Mouse (Mus musculus): ENCODE measurements around the gene Clec1b.

Clec1b gene

GRCm38 (mm10) chr6:129402404-129402803 is 5.3 kb downstream of the Clec1b start:
- in situ Hi-C loops (cut with MboI; ENCODE audit: low pct_unique_long_range_greater_than_20kb in 1 of 2, low sequenced_read_pairs in 2 of 2, unreplicated experiment in 1 of 2), result no loop called here

- in situ Hi-C loops (cut with MboI; ENCODE audit: low pct_unique_long_range_greater_than_20kb in 1 of 2, low sequenced_read_pairs in 2 of 2, unreplicated experiment in 1 of 2), result no loop called here
Measured at GRCm38 (mm10) chr6:129403391-129403790, 6.3 kb downstream of the Clec1b start.

DNA sequence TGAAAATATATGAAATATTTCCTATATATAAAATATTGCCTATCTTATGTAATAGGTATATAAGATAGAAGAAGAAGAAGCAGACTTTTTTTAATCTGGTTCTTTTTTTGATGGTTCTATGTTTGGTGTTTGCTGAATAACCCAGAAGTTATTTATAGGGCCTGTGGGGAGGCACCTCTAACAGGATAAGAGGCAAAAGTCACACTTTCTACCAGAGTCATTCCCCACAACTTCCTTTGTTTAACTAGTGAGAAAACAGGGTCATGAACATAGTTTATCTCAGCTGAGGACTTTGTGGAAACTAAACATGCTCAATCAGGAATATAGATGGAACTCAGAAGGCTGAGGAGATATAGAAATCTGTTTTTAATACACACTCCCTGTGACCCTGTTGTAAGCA is 8.9 kb downstream of the Clec1b start:
- in situ Hi-C loops (cut with MboI; ENCODE audit: low pct_unique_long_range_greater_than_20kb in 1 of 2, low sequenced_read_pairs in 2 of 2, unreplicated experiment in 1 of 2), result no loop called here

DNA sequence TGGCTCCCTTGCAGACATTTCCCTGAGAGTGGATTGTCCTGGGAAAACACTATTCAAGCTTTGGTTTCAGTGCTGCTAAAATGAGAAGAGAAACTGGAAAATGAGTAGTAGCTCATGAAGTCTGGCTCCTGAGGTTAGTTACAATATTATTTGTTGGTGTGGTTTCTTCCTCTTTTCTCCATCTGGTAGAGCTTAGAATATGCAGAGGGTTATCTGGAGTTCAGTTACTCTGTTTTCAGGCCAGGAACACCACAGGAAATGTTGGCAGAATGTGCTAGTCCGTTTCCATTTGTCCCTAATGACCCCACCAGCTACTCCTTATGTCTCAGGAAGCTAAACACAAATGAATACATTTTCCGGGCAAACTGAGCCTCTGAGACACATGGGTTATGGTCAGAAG is 10.2 kb downstream of the Clec1b start:
- in situ Hi-C loops (cut with MboI; ENCODE audit: low pct_unique_long_range_greater_than_20kb in 1 of 2, low sequenced_read_pairs in 2 of 2, unreplicated experiment in 1 of 2), result no loop called here

GRCm38 (mm10) chr6:129408562-129408961 is 11.5 kb downstream of the Clec1b start, which contains the start of gene Clec9a:
Gene Clec9a (plus strand): TSS chr6:129408862.
- in situ Hi-C loops (cut with MboI; ENCODE audit: low pct_unique_long_range_greater_than_20kb in 1 of 2, low sequenced_read_pairs in 2 of 2, unreplicated experiment in 1 of 2), result no loop called here

- in situ Hi-C loops (cut with MboI; ENCODE audit: low pct_unique_long_range_greater_than_20kb in 1 of 2, low sequenced_read_pairs in 2 of 2, unreplicated experiment in 1 of 2), result no loop called here
Measured at GRCm38 (mm10) chr6:129414177-129414576, 17.1 kb downstream of the Clec1b start.

DNA sequence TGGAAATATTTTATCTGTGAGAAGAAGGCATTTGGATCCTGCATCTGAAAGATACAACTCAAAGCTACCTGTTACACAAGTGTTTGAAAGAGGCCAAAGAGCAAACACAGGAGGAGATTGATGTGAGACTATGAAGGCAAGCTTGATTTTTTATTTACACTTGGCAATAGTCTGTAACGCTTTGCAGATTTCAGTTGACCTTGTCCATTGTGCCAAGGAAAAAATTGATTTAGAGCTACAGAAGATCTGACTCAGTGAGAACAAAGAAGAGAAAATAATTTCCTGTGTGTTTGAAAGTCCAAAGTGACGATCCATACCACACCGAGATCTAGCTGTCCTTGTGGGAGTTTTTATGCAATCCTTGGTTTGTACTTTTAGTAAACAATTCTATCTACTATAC is 25.2 kb downstream of the Clec1b start:
- in situ Hi-C loops (cut with MboI; ENCODE audit: low pct_unique_long_range_greater_than_20kb in 1 of 2, low sequenced_read_pairs in 2 of 2, unreplicated experiment in 1 of 2), result no loop called here

DNA sequence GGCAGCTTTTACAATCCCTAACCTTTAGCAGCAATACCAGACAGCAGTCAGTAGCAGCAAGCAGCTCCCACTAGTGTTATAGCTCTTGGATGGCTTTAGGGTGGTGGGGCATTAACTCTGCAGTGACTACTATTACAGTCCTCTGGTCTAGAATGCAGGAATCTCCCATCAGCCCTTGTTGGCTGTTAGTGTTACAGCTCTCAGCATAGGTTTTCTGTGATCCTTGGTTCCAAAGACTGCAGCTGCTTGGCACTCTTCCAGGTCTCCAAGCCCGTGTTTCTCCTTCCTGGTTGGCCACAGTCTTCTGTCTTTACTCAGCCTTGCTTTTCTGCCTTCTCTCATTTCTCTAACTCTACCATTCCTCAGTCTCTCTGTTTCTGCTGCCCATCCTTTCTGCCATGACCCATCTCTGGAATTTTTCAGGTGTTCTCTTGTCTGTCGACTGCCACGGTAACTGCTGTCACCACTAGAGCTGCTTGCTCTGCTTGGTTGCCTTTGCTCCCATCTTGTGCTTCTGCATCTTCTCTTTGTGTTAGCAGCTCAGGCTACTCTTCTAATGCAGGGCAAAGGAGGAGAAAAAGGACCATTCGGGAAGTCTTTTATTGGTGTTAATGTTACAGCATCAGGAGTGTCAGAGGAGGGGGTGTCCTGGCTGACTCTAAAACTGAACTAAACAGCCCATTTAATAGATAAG is 26.1 kb downstream of the Clec1b start:
- in situ Hi-C loops (cut with MboI; ENCODE audit: low pct_unique_long_range_greater_than_20kb in 1 of 2, low sequenced_read_pairs in 2 of 2, unreplicated experiment in 1 of 2), result no loop called here

- in situ Hi-C loops (cut with MboI; ENCODE audit: low pct_unique_long_range_greater_than_20kb in 1 of 2, low sequenced_read_pairs in 2 of 2, unreplicated experiment in 1 of 2), result no loop called here
Measured at GRCm38 (mm10) chr6:129423734-129424072, 26.6 kb downstream of the Clec1b start.

DNA sequence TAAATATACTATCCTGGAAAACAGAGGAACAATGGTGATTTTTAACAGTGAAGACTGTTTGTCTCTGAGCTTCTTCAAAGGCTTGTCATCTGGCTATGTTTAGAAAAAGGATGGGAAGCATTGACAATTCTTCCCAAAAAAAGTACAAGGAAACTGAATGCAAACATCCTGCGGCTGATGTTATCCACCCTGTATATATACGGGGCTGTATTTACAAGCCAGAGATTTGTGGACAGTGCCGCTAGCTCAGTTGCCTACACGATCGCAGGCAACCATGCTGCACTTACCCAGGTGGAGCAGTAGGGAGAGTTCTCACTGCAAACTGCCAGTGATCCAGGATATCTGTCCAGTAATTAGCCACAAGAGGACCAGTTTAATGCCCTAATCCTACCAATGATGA is 28.1 kb downstream of the Clec1b start:
- in situ Hi-C loops (cut with MboI; ENCODE audit: low pct_unique_long_range_greater_than_20kb in 1 of 2, low sequenced_read_pairs in 2 of 2, unreplicated experiment in 1 of 2), result no loop called here

DNA sequence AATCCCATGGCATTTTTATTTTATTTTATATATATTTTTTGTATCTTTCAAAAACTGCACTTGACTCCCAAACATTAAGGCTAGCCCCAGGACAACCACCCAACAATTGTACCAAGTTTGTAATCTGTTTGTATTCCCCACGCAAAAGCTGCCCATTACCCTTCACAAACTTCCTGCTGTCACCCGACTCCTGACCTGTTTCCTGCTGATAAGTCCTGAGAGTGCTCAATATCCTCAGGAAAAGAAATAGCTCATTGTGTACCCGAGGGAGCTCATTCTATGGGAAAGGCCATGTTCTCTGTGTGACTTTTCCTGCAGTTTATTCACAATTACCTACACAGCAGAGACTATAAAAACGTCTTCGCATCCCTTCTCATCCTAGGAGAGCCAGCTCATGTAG is 28.7 kb downstream of the Clec1b start:
- in situ Hi-C loops (cut with MboI; ENCODE audit: low pct_unique_long_range_greater_than_20kb in 1 of 2, low sequenced_read_pairs in 2 of 2, unreplicated experiment in 1 of 2), result no loop called here

DNA sequence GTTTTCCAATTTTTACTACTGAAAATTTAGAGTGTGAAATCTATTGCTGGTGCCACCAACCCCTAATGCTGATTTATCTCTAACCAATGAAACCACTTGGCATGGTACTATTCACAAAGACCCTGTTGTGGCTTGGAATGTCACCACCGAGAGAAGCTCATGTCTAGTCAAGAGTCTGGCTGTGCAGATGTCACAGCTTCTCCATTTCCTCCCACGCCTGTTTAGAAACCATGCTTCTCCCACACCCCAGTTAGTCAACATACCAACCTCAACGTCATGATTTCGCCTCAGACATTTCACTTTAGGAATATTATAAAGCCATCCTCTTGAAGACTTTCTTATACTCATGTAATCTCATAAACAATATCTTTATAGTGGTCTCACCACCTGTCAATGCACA is 30.2 kb downstream of the Clec1b start:
- in situ Hi-C loops (cut with MboI; ENCODE audit: low pct_unique_long_range_greater_than_20kb in 1 of 2, low sequenced_read_pairs in 2 of 2, unreplicated experiment in 1 of 2), result no loop called here

DNA sequence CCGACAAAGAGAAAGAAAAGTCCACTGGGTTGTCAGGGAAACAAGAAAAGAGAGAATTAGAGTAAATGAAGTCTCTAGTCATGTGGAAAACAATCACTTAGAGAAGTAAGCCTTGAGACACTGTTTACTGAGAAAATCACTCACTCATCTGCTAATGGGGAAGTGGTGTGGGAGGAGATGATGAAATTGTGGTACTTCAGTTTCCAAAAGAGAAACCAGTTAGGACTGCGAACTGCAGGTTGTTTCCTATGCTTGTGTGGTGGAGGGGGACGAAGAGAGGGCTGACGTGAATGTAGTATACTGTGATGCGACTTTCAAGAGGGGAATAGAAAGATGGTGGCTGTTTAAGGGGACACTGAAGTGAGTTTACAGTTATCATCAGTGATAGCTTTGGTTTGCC is 37.1 kb downstream of the Clec1b start:
- in situ Hi-C loops (cut with MboI; ENCODE audit: low pct_unique_long_range_greater_than_20kb in 1 of 2, low sequenced_read_pairs in 2 of 2, unreplicated experiment in 1 of 2), result no loop called here

DNA sequence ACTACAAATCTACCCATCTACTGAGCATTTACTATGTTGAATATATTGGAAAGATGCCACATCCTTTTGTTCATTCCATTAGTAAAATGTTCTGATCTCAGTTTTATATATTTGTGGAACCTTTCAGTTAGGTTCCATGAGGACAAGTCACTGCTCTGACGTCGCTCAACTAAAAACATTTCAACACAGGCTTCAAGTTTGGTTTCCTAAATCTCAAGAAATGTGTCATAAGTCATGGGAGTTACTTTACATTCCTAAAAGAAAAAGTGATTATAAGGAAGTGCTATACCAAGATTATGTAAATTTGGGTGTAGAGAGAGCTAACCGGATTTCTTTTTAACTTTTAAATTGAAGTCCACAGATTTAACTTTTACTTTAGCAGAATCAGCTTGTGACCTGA is 38.9 kb downstream of the Clec1b start:
- in situ Hi-C loops (cut with MboI; ENCODE audit: low pct_unique_long_range_greater_than_20kb in 1 of 2, low sequenced_read_pairs in 2 of 2, unreplicated experiment in 1 of 2), result no loop called here

DNA sequence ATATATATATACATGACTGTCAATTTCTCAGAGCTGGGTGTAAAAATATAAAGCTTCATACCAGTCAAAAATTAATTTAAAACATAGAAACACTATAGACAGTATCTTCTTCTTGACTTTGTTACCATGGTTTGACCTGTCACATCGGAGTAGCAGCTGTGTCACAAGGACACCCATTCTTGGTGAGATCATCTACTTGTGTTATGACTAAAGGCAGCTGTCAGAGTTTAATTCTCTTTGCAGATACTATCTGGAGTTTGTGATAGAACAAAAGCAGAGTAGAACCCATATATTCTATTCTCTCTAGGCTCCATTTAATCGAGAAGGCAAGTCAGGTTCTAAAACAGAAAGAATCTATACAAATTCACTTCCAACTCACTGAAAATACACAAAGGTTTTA is 40.9 kb downstream of the Clec1b start:
- in situ Hi-C loops (cut with MboI; ENCODE audit: low pct_unique_long_range_greater_than_20kb in 1 of 2, low sequenced_read_pairs in 2 of 2, unreplicated experiment in 1 of 2), result no loop called here

GRCm38 (mm10) chr6:129449743-129450142 is 52.6 kb downstream of the Clec1b start:
- in situ Hi-C loops (cut with MboI; ENCODE audit: low pct_unique_long_range_greater_than_20kb in 1 of 2, low sequenced_read_pairs in 2 of 2, unreplicated experiment in 1 of 2), result no loop called here

DNA sequence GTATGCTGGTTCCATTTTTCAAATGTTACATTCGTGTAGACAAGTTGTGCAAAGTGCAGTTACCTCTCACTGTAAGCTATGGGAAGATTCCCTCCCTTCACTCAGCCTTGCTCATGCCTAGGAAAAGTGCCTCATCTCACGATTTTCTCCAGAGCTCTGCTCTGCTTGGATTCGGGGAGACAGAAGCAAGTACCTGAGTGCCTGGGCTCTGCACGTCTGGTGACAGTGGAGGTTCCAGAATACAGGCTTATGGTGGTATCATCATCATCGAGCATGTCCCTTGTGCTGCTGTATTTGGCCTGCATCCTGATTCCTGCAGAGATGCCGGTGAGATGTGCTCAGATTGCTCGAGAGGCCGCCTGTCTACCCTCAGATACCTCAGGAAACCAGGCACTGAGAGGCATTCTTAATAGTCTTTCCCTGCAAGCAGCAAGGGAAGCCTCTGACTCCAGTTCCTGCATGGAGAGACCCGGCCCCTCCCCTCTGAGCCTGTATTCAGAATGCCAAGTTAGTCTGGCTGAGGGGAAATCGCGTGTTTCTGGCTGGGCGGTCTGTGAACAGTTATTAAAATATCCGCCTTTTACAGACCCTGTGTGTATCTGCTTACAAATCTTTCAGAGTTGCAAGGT is 54.4 kb downstream of the Clec1b start, which contains the start of gene Clec1a:
Gene Clec1a (minus strand): TSS at position 590 of the 629 bp plus-strand sequence.
- in situ Hi-C loops (cut with MboI; ENCODE audit: low pct_unique_long_range_greater_than_20kb in 1 of 2, low sequenced_read_pairs in 2 of 2, unreplicated experiment in 1 of 2), result no loop called here
